Mouse (Mus musculus) R1 (cell line): ENCODE measurements around the gene Il15ra.

Experiments
- DNase-seq: peaks from one replicate; pipeline ENCODE4 v3.0.0-alpha.2; 2018; ENCODE audit warnings: low read depth, low spot score

Gene Il15ra

GRCm38 (mm10) chr2:11708538-11708937 is 3.4 kb downstream of the Il15ra start:
- DNase-seq = no peak

DNA sequence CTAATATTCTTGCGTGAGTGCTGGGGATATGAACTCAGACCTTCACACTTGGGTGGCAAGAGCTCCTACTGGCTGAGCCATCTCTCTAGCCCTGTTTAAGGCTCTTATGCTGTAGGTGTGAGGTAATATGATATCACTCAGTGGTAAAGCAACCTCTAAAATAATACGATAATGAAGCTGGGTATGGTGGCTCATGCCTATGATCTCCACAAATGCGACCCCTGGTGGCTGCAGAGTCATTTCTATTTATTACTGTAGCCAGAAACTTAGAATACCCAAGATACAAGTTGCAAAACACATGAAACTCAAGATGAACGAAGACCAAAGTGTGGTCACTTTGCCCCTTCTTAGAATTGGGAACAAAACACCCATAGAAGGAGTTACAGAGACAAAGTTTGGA is 5.0 kb downstream of the Il15ra start:
- DNase-seq = peak; percentile 44

GRCm38 (mm10) chr2:11712483-11712990 is 7.4 kb downstream of the Il15ra start:
- DNase-seq = no peak

DNA sequence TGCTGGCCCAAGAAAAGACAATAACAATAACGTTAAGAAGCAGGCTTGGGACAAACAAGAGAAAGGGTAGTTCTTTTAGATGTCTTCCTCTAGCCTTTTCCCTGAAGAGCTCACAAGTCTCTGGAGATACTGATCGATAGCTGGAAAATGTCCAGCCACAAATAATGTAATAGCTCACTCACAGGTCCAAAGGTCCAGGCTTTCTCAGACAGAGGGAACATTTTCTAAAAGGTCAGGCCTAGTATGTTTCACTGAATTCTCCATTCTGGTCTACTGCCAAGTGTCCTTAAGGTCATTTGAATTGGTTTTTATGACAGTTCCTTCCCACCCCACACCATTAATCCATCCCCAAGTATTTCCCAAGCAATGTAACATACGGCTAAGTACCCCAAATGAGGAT is 7.9 kb downstream of the Il15ra start:
- DNase-seq = no peak

DNA sequence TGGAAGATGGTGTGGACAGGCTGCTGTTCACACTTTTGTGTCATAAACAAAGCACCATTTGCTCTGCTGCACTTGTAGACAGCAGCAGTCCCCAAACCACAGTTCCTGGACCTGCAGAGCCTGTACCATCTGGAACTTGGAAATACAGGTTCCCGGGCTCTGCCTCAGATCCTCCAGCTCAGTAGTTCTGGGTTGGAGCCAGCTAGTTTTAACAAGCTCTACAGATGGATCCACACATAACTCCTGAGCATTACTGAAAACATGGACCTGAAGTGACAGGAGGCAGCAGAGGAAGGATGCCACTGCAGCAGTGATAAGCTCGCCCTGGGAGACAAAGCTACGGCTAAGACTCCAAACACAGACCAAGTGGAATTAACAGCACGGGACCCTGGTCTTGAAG is 9.4 kb downstream of the Il15ra start:
- no peak for DNase-seq

DNA sequence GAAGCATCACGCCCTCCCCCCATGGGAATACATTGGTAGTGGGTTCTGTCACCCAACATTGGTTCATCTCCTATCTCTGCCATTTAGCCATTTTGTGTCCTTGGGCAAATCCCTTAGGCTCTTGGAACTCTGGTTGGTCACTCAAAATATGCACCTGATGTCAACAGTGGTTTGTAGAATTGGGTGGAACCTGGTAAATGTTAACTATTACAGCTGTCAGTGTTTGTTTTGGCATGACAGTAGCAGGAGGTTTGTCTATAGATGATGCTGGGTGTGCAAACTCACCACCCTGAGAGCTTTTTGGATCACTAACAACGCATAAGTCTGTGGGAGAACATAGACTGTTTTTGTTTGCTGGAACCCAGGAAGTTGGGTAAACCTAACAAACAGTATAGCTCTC is 13.5 kb downstream of the Il15ra start:
- DNase-seq = no peak

- DNase-seq = no peak
These were observed 17.5 kb downstream of the Il15ra start for GRCm38 (mm10) chr2:11722564-11722963.

- no peak for DNase-seq
These were observed 22.5 kb downstream of the Il15ra start for GRCm38 (mm10) chr2:11727574-11727973.

DNA sequence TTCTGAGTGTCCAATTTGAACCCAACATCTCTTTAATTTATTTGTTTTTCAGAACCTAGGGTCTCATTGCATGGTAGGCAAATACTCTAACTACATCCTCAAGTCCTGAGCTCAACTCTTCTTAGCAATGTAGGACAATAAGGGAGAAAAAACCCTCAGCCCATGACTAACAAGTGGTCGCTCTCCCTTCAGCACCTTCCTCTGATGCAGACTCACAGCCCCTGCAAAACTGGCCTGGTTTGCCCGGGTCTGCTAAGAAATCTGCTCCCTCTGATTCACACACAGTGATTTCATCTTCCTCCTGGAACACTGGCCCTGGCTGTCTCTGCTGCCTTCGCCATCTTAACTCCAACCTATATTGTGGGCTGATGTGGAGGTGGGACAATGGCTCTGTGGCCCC is 24.0 kb downstream of the Il15ra start:
- DNase-seq = peak; percentile 26

DNA sequence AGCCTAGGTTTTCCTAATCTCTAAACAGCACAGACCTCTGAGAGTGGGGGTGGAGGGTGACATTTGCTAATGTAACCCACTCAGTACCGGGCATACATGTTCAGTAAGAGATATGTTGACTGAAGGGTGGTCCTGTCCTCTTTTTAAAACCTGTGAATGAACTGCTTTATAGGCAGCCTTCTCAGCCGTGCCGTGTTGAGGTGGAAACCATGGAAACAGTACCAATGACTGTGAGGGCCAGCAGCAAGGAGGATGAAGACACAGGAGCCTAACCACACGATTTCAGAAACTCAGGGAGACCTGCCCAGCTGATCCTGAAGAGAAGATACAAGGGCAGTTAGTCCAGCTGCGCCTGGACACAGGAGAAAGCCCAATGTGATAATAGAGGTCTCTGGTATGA is 27.9 kb downstream of the Il15ra start:
- no peak for DNase-seq

GRCm38 (mm10) chr2:11735853-11736252 is 30.8 kb downstream of the Il15ra start:
- DNase-seq = no peak

GRCm38 (mm10) chr2:11738794-11739193 is 33.7 kb downstream of the Il15ra start:
- no peak for DNase-seq

DNA sequence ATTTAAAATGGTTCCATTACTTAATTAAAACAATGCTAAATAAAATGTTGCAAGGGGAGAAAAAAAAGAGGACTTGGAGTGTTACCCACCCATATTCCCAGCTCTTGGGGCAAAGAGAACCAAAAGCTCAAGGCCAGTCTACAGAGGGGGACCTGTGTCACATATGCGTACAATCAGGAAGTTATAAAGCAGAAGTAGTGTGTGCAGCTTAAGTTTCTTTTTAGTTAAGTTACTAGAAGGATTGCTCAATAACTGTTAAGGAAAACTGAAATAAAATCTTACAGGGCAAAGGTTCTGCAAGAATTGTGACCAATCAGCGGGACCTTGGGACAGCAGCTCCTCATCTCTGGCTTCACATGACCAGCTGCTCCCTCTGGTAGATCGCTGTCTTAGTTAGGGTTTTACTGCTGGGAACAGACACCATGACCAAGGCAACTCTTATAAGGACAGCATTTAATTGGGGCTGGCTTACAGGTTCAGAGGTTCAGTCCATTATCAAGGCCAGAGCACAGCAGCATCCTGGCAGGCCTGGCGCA is 34.5 kb downstream of the Il15ra start:
- DNase-seq = no peak

GRCm38 (mm10) chr2:11762541-11762940 is 57.5 kb downstream of the Il15ra start:
- no peak for DNase-seq

DNA sequence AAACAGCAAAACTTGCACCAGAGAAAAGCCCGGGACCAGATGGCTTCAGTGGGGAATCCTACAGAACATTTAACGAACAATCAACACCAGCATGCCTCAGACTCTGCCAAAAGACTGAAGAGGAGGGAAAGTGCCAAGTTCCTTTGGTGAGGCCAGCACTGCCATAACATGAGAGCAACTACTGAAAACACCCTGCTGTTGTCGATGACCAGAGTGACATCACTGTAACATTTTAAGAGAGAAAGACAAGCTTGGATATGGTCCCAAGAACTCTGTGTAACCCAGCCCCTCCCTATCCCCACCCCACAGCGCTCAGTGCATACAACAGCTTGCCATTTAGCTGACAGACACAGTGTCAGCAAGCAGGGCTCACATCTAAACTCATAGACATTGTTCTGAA is 60.6 kb downstream of the Il15ra start:
- DNase-seq = no peak

- DNase-seq = peak; percentile 40
These were observed 61.5 kb downstream of the Il15ra start for GRCm38 (mm10) chr2:11766485-11767160.

DNA sequence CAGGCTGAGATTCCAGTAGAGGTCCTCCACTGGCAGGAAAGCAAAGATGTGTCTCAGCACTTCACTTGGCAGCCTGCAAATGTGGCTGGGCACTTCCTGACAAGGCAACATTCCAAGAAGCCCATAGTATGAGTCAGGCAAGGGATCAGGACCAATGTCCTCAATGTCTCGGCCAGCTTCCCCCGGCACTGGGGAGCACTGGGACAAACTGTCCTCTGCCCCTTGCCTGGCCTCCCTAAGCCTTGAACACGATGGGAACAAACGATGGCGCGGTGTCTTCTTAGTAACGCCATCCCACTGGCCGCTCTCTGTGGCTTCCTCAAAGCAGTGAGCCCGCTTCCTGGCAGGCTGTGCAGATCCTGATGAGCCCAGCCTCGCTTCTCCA is 62.1 kb downstream of the Il15ra start:
- DNase-seq = no peak

GRCm38 (mm10) chr2:11771701-11772100 is 66.6 kb downstream of the Il15ra start:
- DNase-seq = no peak

GRCm38 (mm10) chr2:11772401-11772800 is 67.3 kb downstream of the Il15ra start:
- no peak for DNase-seq

- no peak for DNase-seq
These were observed 69.3 kb downstream of the Il15ra start for GRCm38 (mm10) chr2:11774426-11774825.

- DNase-seq = no peak
These were observed 70.0 kb downstream of the Il15ra start for GRCm38 (mm10) chr2:11775121-11775520.

GRCm38 (mm10) chr2:11776415-11776814 is 71.3 kb downstream of the Il15ra start:
- DNase-seq = no peak
